Mouse (Mus musculus) sigmoid colon, adult 10 weeks (tissue): ENCODE measurements around the gene Sox18. TPM values are rescaled to one million over a fixed set of nuclear protein-coding genes. Genes with fewer than 3 reads are reported as not detected.

ENCODE experiments used
- polyA plus RNA-seq: library from polyadenylated mRNA; stranded (reverse); fragments of 350-450 nt; fragmentation: Illumina TruSeq; extraction: RNeasy Lipid Tissue Mini Kit (QIAGEN cat#74804); gene quantifications from one replicate; pipeline ENCODE4 v1.2.3, GENCODE M21; 2014; ENCODE audit warnings: low read depth, low replicate concordance

Gene Sox18
- not detected for polyA plus RNA-seq

GRCm38 (mm10) chr2:181671326-181671725, at the start of gene Sox18:
Sox18 (minus strand) TSS chr2:181671640.

GRCm38 (mm10) chr2:181714903-181715326, 43.5 kb upstream of the Sox18 start, which contains the start of gene Oprl1:
Oprl1 (plus strand) TSS chr2:181715016.

GRCm38 (mm10) chr2:181698241-181698640, 26.8 kb upstream of the Sox18 start, which contains the start of gene Lkaaear1:
Lkaaear1 (minus strand) TSS chr2:181698442.

GRCm38 (mm10) chr2:181693339-181694280, 22.2 kb upstream of the Sox18 start, which contains the start of gene Rgs19:
Rgs19 (minus strand) TSS chr2:181693977.

GRCm38 (mm10) chr2:181679951-181680715, 8.7 kb upstream of the Sox18 start, which contains the start of gene Tcea2:
Tcea2 (plus strand) TSS chr2:181680310.

GRCm38 (mm10) chr2:181656734-181657133, 14.7 kb downstream of the Sox18 start, which contains the start of gene Gm29797:
Gm29797 (plus strand) TSS chr2:181657034.

Other genes starting within 250 kb of the Sox18 start
- gene Zbtb46, start 212.2 kb downstream of the Sox18 start, polyA plus RNA-seq, result 1.5 TPM
- not detected for gene Abhd16b, start 178.4 kb downstream of the Sox18 start, polyA plus RNA-seq
- gene Tpd52l2, start 174.5 kb downstream of the Sox18 start, polyA plus RNA-seq, result 47.1 TPM
- gene Dnajc5, start 151.2 kb downstream of the Sox18 start, polyA plus RNA-seq, result 72.7 TPM
- gene Uckl1, start 86.7 kb downstream of the Sox18 start, polyA plus RNA-seq, result 22.6 TPM
- 24.1 TPM for gene Prpf6, start 79.8 kb downstream of the Sox18 start, polyA plus RNA-seq
- 4.3 TPM for gene Zfp512b, start 78.8 kb downstream of the Sox18 start, polyA plus RNA-seq
- gene Samd10, start 72.4 kb downstream of the Sox18 start, polyA plus RNA-seq, result 10.4 TPM
- gene Gm29797, start 14.6 kb downstream of the Sox18 start, polyA plus RNA-seq, result not detected
- gene Tcea2, start 8.7 kb upstream of the Sox18 start, polyA plus RNA-seq, result not detected
- gene Rgs19, start 22.3 kb upstream of the Sox18 start, polyA plus RNA-seq, result 10.6 TPM
- gene Lkaaear1, start 26.8 kb upstream of the Sox18 start, polyA plus RNA-seq, result not detected
- gene Oprl1, start 43.4 kb upstream of the Sox18 start, polyA plus RNA-seq, result 0.25 TPM
- 1.4 TPM for gene Myt1, start 91.7 kb upstream of the Sox18 start, polyA plus RNA-seq
- 200 TPM for gene Pcmtd2, start 166.2 kb upstream of the Sox18 start, polyA plus RNA-seq
- 86.3 TPM for gene Polr3k, start 192.7 kb upstream of the Sox18 start, polyA plus RNA-seq